Mouse (Mus musculus) thymus, postnatal 0 days (tissue): Measurements from ENCODE around the gene Pspc1. TPM values are rescaled to one million over a fixed set of nuclear protein-coding genes. Genes with fewer than 3 reads are reported as not detected.

Experiments used
- DNase-seq: peaks from one replicate; pipeline ENCODE4 v3.0.0-alpha.2; 2015; ENCODE audit warnings: low spot score
- polyA plus RNA-seq: library from polyadenylated mRNA; unstranded; fragments of >200 nt; fragmentation: Nextera tagmentation; extraction: Ambion mirVana; gene quantifications from 2 replicates; pipeline ENCODE4 v1.2.1, GENCODE M21; 2015

Pspc1 gene
- polyA plus RNA-seq, 1 experiment from 2014 or later = 32.9 TPM

GRCm38 (mm10) chr14:56702644-56703043 lies 75.5 kb downstream of the Pspc1 start:
- DNase-seq = no peak

GRCm38 (mm10) chr14:56697836-56698235 lies 80.3 kb downstream of the Pspc1 start:
- DNase-seq = no peak

GRCm38 (mm10) chr14:56695495-56695894 lies 82.6 kb downstream of the Pspc1 start:
- DNase-seq = no peak

GRCm38 (mm10) chr14:56689766-56690165 lies 88.3 kb downstream of the Pspc1 start:
- DNase-seq = no peak

GRCm38 (mm10) chr14:56689116-56689515 lies 89.0 kb downstream of the Pspc1 start:
- DNase-seq = no peak

- DNase-seq = no peak
Measured at GRCm38 (mm10) chr14:56685426-56685825, 92.7 kb downstream of the Pspc1 start.

Other genes with a start within 250 kb of the Pspc1 start
- 12.7 and 12.9 TPM in 2 replicates for gene Cenpj, start 202.9 kb downstream of the Pspc1 start, polyA plus RNA-seq
- gene Parp4, start 202.7 kb downstream of the Pspc1 start, polyA plus RNA-seq = 6.8 and 10.4 TPM in 2 replicates
- 29.7 and 33.6 TPM in 2 replicates for gene Mphosph8, start 110.1 kb downstream of the Pspc1 start, polyA plus RNA-seq
- gene Zmym5, start 33.4 kb upstream of the Pspc1 start, polyA plus RNA-seq = 16.4 and 19.6 TPM in 2 replicates
- gene Zmym2, start 108.3 kb upstream of the Pspc1 start, polyA plus RNA-seq = 26.7 and 28.4 TPM in 2 replicates